Mouse (Mus musculus) embryonic facial prominence, embryonic 14.5 days (tissue): ENCODE measurements around the gene Lrrc8d. TPM values are rescaled to one million over a fixed set of nuclear protein-coding genes. Genes with fewer than 3 reads are reported as not detected.
A peak's percentile ranks its signal among the peaks of the same experiment; 100 is the strongest.

ENCODE experiments used
- ATAC-seq: fragments of 200-750 bp; cut with Nextera tagmentation; 2 replicates; pipeline ENCODE4 v1.8.0; 2017; ENCODE audit warnings: low read depth, moderate number of reproducible peaks, moderate TSS enrichment
- DNase-seq: peaks from one replicate; pipeline ENCODE4 v3.0.0-alpha.2; 2015; ENCODE audit warnings: low spot score
- H3K27ac ChIP-seq: fragments of 300-500 bp; sonication (generic); replicated peaks from 2 replicates; pipeline ENCODE4 v1.5.1; 2014; ENCODE audit warnings: low read depth, mild to moderate bottlenecking, low read length, moderate library complexity
- H3K27me3 ChIP-seq: fragments of 300-500 bp; sonication (generic); replicated peaks from 2 replicates; pipeline ENCODE4 v1.6.1; 2014; ENCODE audit warnings: low read length; ENCODE audit not compliant: control insufficient read depth, insufficient read depth
- H3K36me3 ChIP-seq: fragments of 300-500 bp; sonication (generic); 2 replicates; pipeline ENCODE4 v1.6.1; 2014; ENCODE audit warnings: low read length, mixed read lengths; ENCODE audit not compliant: control insufficient read depth, insufficient read depth
- H3K4me1 ChIP-seq: fragments of 300-500 bp; sonication (generic); 2 replicates; pipeline ENCODE4 v1.6.1; 2014; ENCODE audit warnings: antibody characterized with exemption, low read length; ENCODE audit not compliant: control insufficient read depth, insufficient read depth
- H3K4me2 ChIP-seq: fragments of 300-500 bp; sonication (generic); 2 replicates; pipeline ENCODE4 v1.6.1; 2014; ENCODE audit warnings: low read depth, mild to moderate bottlenecking, low read length, moderate library complexity, mixed read lengths
- H3K4me3 ChIP-seq: fragments of 300-500 bp; sonication (generic); 2 replicates; pipeline ENCODE4 v1.5.1; 2014; ENCODE audit warnings: low read depth, mild to moderate bottlenecking, low read length
- H3K9ac ChIP-seq: fragments of 300-500 bp; sonication (generic); 2 replicates; pipeline ENCODE4 v1.6.1; 2014; ENCODE audit warnings: low read depth, mild to moderate bottlenecking, low read length, moderate library complexity, mixed read lengths
- H3K9me3 ChIP-seq: fragments of 300-500 bp; sonication (generic); 2 replicates; pipeline ENCODE4 v1.6.1; 2016; ENCODE audit warnings: low read length; ENCODE audit not compliant: control insufficient read depth
- WGBS: fragments of 180-500 bp; shearing (Covaris S2); extraction: QIAGEN DNeasy Blood & Tissue Kit; methylation state at CpG from one replicate; pipeline ENCODE4 v1.1.7; 2014; 5-methylcytosine and 5-hydroxymethylcytosine counted together
- polyA plus RNA-seq: library from polyadenylated mRNA; unstranded; fragments of >200 nt; fragmentation: Nextera tagmentation; extraction: Ambion mirVana; gene quantifications from 2 replicates; pipeline ENCODE4 v1.2.1, GENCODE M21; 2014

The Lrrc8d gene
- polyA plus RNA-seq, 1 experiment from 2014 or later: 14.9 TPM

DNA sequence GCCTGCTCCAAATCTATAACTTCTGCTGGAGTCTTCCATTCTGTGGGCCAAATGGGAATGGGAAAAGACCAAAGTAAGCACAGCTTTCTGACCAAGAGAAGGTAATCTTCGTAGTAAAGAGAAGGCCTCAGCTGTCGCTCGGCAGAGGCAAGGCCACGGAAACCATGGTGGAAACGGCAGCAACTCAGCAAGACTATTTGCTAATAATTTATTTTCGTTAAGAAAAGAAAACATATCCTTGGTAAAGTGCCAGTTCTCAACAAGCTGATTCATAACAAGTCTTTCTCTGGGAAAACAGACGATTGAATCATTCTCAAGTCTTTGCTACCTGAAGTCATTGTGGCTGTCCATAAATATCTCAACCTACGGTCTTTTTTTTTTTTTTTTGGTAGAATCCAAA is 148.0 kb downstream of the Lrrc8d start:
- H3K27me3 ChIP-seq: no peaks in the 10 kb centered on the region
- ATAC-seq: no peak
- no peak overlapping the region for H3K27ac ChIP-seq
- 0 out of 2 replicates have a peak, but pooled peaks cover 3% of the 10 kb centered on the region for H3K4me1 ChIP-seq
- DNase-seq: no peak
- H3K4me2 ChIP-seq: no peak overlapping the region
- H3K36me3 ChIP-seq: no peaks in the 10 kb centered on the region
- no peak overlapping the region for H3K4me3 ChIP-seq
- 77% methylated on average over 8 of the region's 8 CpGs for WGBS
- H3K9me3 ChIP-seq: no peaks in the 10 kb centered on the region
- H3K9ac ChIP-seq: no peak overlapping the region

DNA sequence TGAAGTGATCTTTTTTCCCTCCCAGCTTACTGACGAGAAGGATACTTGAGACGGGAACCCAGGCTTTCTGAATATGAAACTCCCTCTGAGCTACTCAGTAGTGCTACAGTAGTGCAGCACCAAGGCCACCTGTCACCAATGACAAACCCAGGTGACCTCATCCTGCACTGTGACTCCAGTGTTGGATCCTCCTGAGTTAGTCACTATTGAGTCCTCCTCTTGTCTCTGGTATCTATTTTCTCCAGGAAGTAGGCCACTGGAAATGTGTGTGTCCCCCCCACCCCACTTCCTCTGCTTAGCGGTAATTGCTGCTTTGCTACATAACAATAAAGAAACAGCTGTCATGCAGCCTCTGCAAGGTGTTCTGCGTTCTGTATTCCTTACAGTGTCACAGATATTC is 149.5 kb downstream of the Lrrc8d start:
- H3K27ac ChIP-seq: no peak overlapping the region
- H3K36me3 ChIP-seq: no peaks in the 10 kb centered on the region
- peak; percentile 65; the same call in 1 of the 2 replicates for ATAC-seq
- H3K9ac ChIP-seq: no peak overlapping the region
- H3K4me3 ChIP-seq: no peak overlapping the region
- 57% methylated on average over 4 of the region's 4 CpGs for WGBS
- H3K27me3 ChIP-seq: no peaks in the 10 kb centered on the region
- H3K4me2 ChIP-seq: no peak overlapping the region
- 0 out of 2 replicates have a peak, but pooled peaks cover 3% of the 10 kb centered on the region for H3K4me1 ChIP-seq
- no peaks in the 10 kb centered on the region for H3K9me3 ChIP-seq
- no peak for DNase-seq

DNA sequence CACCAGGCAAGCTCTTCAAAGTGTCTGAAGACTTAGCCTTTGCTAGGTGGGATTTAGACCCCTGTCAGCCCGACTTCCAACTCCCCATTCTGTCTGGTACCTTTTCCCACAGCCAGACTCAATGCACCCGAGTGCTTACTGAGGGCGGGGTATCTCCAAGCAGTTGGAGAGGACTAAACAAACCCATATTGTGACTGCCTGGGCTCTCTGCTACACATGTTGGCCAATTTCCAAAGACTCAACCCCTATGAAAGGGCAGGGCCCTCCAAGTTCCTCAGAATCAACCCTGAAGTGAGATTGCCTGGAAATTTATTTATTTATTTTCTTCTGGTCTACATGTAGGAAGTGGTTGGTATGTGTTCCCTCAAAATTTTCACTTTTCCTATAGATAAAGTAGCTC is 149.9 kb downstream of the Lrrc8d start:
- no peaks in the 10 kb centered on the region for H3K27me3 ChIP-seq
- 0 out of 2 replicates have a peak, but pooled peaks cover 3% of the 10 kb centered on the region for H3K4me1 ChIP-seq
- H3K36me3 ChIP-seq: no peaks in the 10 kb centered on the region
- ATAC-seq: no peak
- WGBS: 41% methylated on average over 3 of the region's 3 CpGs
- no peak overlapping the region for H3K27ac ChIP-seq
- no peak overlapping the region for H3K9ac ChIP-seq
- no peaks in the 10 kb centered on the region for H3K9me3 ChIP-seq
- H3K4me2 ChIP-seq: no peak overlapping the region
- H3K4me3 ChIP-seq: no peak overlapping the region
- no peak for DNase-seq

DNA sequence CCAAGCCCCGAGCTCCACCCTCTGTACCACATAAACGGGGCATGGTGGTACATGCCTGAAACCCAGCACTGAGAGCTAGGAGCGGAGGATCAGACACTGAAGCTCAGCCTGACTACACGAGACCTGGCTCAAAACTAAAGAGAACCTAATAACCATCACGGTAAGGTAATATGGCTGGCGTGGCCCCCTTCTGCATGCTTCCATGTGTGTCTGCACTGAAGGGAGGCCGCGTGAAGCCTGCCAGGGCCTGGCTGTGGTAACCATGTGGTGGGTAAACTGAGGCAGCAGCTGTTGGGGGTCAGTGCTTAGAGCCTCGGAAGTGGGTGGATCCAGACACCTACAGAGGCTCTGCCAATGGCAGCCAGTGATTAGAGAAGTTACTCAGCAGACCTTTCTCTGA is 153.5 kb downstream of the Lrrc8d start:
- WGBS: 72% methylated on average over 9 of the region's 9 CpGs
- no peak for DNase-seq
- no peaks in the 10 kb centered on the region for H3K27me3 ChIP-seq

DNA sequence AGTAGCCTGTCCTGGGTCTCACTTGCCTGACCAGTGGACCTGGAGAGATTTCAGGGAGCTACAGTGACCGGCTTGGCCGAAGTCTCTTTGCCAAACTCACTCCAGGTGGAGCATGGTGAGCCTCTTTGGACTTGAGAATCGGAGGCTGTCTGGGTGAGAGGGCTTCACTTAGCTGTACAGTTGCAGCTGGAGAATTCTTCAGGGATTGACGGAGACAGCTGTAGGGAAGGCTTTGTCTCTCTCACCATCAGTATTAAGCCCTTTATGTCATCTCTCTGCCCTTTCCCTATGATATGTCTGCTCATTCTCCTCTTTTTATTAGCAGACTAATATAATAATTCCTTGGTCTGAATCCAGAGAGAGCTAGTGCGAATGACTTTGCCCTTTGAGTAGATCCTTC is 157.7 kb downstream of the Lrrc8d start:
- Histone ChIP-seq H3K27ac (0 out of 2 replicates have a peak overlapping the region, but pooled peaks have one; percentile 56), H3K4me1 (peaks cover 11% of the 10 kb centered on the region), H3K4me3 (no peak overlapping the region), H3K27me3 (no peaks in the 10 kb centered on the region), H3K9ac (no peak overlapping the region), H3K36me3 (no peaks in the 10 kb centered on the region), H3K9me3 (no peaks in the 10 kb centered on the region), H3K4me2 (no peak overlapping the region)
- DNase-seq (no peak), ATAC-seq (no peak)
- 72% methylated on average over 5 of the region's 5 CpGs for WGBS

More for the DNA sequence above, 153.5 kb downstream of the Lrrc8d start:
- H3K9ac ChIP-seq: no peak overlapping the region
- no peak overlapping the region for H3K27ac ChIP-seq
- no peaks in the 10 kb centered on the region for H3K9me3 ChIP-seq
- 0 out of 2 replicates have a peak, but pooled peaks cover 3% of the 10 kb centered on the region for H3K4me1 ChIP-seq
- no peak overlapping the region for H3K4me3 ChIP-seq
- H3K4me2 ChIP-seq: no peak overlapping the region
- no peaks in the 10 kb centered on the region for H3K36me3 ChIP-seq
- no peak; the same call in 1 of the 2 replicates for ATAC-seq

DNA sequence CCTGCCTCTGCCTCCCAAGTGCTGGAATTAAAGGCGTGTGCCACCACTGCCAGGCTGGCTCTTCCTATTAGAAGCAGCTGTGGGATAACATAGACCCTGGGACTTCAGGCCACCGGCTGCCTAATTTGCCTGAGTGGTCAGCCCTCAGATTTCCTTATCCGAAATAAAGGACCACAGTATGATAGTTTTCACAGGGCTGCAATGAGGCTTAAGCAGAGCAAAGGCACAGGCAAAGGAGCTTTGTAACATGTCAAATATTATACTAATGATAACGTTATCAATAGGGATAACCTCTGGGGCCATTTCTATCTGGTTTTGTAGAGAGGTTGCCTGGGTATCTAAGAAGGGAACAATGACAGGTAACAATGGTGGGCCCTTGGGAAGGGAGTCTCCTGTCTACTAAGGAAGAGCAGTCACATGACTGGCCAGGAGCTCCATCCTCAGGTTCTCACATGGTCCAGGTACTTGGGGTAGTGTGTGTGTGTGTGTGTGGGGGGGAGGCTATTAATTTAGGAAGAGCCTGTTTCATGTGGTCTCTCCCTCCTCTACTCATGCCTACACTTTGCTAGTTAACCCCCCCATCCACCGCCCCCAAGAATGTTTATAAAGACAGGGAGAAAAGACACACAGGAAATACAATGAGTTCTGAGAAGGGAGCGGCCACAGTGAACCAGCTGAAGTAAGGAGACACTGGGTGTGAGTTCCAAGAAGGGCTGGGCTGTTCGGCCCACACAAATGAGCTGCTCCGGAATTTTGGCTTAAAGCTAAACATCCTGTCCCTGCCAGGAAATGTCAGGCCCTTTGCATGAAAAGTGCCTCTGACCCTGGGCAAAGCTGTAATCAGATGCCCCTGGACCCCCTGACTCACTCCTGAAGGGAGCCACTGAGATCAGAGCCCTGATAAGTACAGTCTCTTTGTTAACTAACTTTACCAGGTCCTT is 159.3 kb downstream of the Lrrc8d start:
- no peaks in the 10 kb centered on the region for H3K27me3 ChIP-seq
- DNase-seq: peak; percentile 72

DNA sequence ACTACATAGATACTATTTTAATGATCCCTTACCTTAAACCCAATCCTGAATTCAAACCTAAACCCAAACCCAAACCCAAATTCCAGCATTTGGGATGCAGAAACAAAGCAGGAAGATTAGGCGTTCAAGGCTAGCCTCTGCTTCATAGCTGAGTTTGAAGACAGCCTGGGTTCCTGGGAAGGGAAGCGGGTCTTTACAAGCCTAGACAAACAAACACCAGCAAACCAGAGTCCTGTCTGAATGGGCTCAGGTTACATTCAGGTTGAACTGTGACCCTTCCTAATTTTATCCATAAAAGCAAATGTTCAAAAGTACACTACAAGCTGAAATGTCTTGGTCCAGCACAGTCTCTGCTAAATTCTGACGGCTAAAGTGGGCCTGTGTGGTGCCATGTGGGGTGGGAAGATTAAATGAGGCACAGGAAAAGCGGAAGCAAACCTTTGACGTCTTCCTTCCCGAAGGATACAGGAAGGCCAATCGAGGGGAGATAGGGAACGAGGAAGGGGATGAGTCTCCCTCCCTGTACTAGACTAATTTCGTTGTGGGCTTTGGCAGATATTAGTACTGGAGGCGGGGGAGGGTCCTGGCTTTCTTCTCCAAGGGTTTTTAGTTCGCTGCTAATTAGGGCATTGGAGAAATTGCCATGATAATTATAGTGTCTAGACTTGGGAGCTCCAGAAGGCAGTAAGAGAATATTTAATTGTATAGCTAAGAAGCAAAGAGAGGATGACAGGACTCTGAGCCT is 160.1 kb downstream of the Lrrc8d start:
- H3K4me2 ChIP-seq: no peak overlapping the region
- peak overlapping the region; percentile 49 for H3K27ac ChIP-seq
- H3K9me3 ChIP-seq: no peaks in the 10 kb centered on the region
- H3K4me3 ChIP-seq: no peak overlapping the region
- DNase-seq (no peak), ATAC-seq (no peak)
- H3K27me3 ChIP-seq: no peaks in the 10 kb centered on the region
- no peak overlapping the region for H3K9ac ChIP-seq
- peaks cover 11% of the 10 kb centered on the region for H3K4me1 ChIP-seq
- WGBS: 25% methylated on average over 11 of the region's 11 CpGs
- H3K36me3 ChIP-seq: no peaks in the 10 kb centered on the region

More for the DNA sequence above, 159.3 kb downstream of the Lrrc8d start:
- Histone ChIP-seq H3K4me3 (no peak overlapping the region), H3K27ac (peak overlapping the region; percentile 49), H3K36me3 (no peaks in the 10 kb centered on the region), H3K4me2 (no peak overlapping the region), H3K9ac (no peak overlapping the region), H3K9me3 (no peaks in the 10 kb centered on the region), H3K4me1 (peaks cover 11% of the 10 kb centered on the region)
- peak; percentile 36 for ATAC-seq
- 52% methylated on average over 8 of the region's 8 CpGs for WGBS

DNA sequence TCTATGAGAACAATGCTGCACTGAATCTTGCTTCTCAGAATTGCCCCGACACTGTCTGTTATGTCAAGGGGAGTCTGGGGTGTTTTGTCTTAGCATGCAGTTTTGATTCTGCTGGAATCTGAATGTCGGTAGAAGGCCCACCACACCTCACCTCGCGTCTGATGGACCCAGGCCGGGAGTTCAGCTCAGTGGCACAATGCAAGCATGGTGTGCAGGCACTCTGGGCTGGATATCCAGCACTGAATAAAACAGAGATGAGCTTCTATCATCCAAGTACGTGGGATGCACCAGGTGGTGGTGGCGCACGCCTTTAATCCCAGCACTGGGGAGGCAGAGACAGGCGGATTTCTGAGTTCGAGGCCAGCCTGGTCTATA is 160.7 kb downstream of the Lrrc8d start:
- no peaks in the 10 kb centered on the region for H3K36me3 ChIP-seq

More for the DNA sequence above, 160.7 kb downstream of the Lrrc8d start:
- ATAC-seq (no peak), DNase-seq (no peak)
- Histone ChIP-seq H3K4me1 (peaks cover 11% of the 10 kb centered on the region), H3K9ac (no peak overlapping the region), H3K27ac (no peak overlapping the region), H3K4me3 (no peak overlapping the region), H3K9me3 (no peaks in the 10 kb centered on the region), H3K27me3 (no peaks in the 10 kb centered on the region), H3K4me2 (no peak overlapping the region)
- WGBS: 74% methylated on average over 10 of the region's 10 CpGs
